Mouse (Mus musculus) G1E-ER4 (cell line): Measurements from ENCODE around the gene Fyb2. TPM values are rescaled to one million over a fixed set of nuclear protein-coding genes. Genes with fewer than 3 reads are reported as not detected.

Source experiments
- GATA1 ChIP-seq: IDR thresholded peaks from one replicate; pipeline ENCODE4 v1.8.0; 2012; ENCODE audit warnings: low read length, inconsistent platforms
- polyA plus RNA-seq: library from polyadenylated mRNA; stranded (reverse); fragments of >175 nt; gene quantifications from 2 replicates; pipeline ENCODE4 v1.2.3, GENCODE M21; 2012

Gene Fyb2
- polyA plus RNA-seq, 1 experiment: not detected

DNA sequence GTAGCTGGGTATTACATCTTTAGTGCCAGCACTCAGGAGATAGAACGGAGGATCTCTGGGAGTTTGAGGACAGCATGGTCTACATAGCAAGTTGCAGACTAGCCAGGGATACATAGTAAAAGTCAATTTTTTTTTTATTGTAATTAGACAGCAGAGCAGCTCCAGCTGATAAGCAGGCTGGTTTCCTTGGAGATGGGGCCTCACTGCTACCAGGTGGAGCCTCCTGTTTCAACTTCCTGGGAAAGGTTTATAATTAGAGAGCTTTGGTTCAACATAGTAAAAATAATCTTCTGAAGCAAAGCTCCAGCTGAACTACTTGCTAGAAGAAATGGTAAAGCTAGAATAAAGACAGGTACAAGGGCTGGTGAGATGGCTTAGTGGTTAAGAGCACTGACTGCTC, 136.8 kb downstream of the Fyb2 start:
- no peak for TF ChIP-seq GATA1

- no peak for TF ChIP-seq GATA1
Measured at GRCm38 (mm10) chr4:105051291-105051690, 138.0 kb downstream of the Fyb2 start.

Other genes with a start within 250 kb of the Fyb2 start
- not detected in 2 replicates for gene C8b, start 147.1 kb upstream of the Fyb2 start, polyA plus RNA-seq
- gene Gm17662, start 56.1 kb upstream of the Fyb2 start, polyA plus RNA-seq: not detected in 2 replicates
- not detected in 2 replicates for gene C8a, start 37.1 kb upstream of the Fyb2 start, polyA plus RNA-seq
- gene Prkaa2, start 196.4 kb downstream of the Fyb2 start, polyA plus RNA-seq: not detected in 2 replicates
- gene Plpp3, start 243.9 kb downstream of the Fyb2 start, polyA plus RNA-seq: not detected in 2 replicates